Mouse (Mus musculus): Measurements from ENCODE around the gene Cacna1c. TPM values are rescaled to one million over a fixed set of nuclear protein-coding genes. Genes with fewer than 3 reads are reported as not detected.

Cacna1c gene
- polyA plus RNA-seq, 1 experiment from 2014 or later, result 5.2 TPM

DNA sequence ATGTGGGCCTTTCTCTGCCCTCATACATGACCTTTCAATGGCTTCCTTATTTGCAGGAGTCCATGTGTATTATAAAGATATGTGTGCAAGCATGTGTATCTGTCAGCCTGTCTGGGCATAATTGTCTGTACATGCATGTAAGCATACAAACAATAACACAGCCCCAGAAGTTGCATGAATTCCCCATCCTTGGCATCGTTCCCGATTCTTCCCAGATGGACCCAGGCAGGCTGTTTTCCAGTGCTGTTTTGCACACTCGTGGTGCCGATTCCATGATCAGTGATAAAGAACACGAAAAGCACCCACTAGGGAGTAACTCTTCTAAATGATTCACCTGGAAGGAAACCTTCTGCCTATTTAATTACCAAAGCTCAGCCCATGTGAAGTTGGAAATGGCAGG, 156.9 kb downstream of the Cacna1c start:
- Histone ChIP-seq H3K27ac (no peak overlapping the region), H3K4me3 (replicated peaks) (no peak overlapping the region), H3K9me3 (0 out of 2 replicates have a peak, but pooled peaks cover 3% of the 10 kb centered on the region), H3K27me3 (no peaks in the 10 kb centered on the region), H3K36me3 (no peaks in the 10 kb centered on the region), H3K4me1 (replicated peaks) (peaks cover 6% of the 10 kb centered on the region; the same call in 1 of the 2 replicates), H3K9ac (replicated peaks) (no peak overlapping the region), H3K4me2 (replicated peaks) (no peak overlapping the region)
- 92% methylated on average over 5 of the region's 5 CpGs for WGBS
- no peak for ATAC-seq

DNA sequence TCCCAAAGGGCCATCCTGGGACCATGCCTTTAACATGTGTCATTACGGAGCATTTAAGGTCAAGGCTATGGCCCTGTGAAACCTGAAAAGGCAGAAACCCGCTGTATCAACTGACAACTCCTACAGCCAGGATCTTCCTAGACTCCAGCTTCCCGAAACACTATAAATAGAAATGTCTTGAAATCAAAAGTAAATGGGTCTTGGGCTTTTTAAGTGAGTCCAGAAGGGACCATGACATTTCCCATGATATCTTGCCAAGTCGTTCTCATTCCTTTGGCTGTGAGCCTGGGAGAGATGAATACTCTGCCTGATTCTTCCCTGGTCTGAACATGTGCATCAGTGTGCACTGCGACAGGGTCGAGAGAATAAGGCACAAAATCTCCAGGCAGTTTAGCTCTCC, 158.4 kb downstream of the Cacna1c start:
- H3K4me3 ChIP-seq (replicated peaks), result no peak overlapping the region
- H3K27me3 ChIP-seq, result no peaks in the 10 kb centered on the region
- no peak overlapping the region for H3K9ac ChIP-seq (replicated peaks)
- 84% methylated on average over 6 of the region's 6 CpGs for WGBS
- ATAC-seq, result no peak
- no peak overlapping the region for H3K27ac ChIP-seq
- no peak overlapping the region for H3K4me2 ChIP-seq (replicated peaks)
- H3K9me3 ChIP-seq, result 0 out of 2 replicates have a peak, but pooled peaks cover 3% of the 10 kb centered on the region
- no peaks in the 10 kb centered on the region for H3K36me3 ChIP-seq
- peaks cover 6% of the 10 kb centered on the region; the same call in 1 of the 2 replicates for H3K4me1 ChIP-seq (replicated peaks)

DNA sequence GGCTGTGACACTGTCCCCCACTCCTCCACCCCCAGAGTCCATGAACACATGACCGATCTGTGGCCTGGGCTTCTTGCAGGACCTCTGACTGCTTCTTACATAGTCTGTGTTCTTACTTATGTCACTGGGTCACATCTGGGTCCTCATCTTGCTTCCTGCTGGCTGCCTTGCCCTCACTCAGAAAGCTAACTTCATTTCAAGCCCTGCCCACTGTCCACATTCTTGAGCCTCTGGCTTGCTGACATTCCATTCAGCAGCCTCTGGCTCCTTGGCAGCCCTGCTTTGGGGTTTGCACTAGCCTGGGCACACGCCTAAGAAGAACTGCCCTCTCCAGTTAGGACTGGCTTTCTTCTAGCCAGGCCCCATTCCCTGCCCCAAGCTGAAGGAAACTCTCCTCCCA, 159.2 kb downstream of the Cacna1c start:
- ATAC-seq, result no peak

DNA sequence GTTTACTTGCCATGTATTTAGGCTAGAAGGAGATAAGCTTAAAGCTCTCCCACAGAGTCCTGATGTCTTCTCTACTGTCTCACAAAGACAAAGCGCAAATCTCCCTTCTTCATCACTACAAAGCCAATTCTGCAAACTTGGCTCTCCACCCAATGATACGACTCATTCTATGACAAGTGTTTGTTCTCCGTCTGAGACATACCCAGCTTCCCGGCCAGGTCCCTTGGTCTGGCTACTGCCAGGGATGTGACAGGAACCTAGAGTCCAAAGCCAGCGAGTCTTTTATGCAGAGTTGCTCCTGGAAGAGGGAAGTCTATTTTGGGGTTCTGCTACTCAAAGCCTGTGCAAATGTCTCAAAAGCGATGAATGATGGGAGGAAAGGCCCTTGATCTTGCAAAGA, 160.9 kb downstream of the Cacna1c start:
- Histone ChIP-seq H3K36me3 (no peaks in the 10 kb centered on the region), H3K27ac (no peak overlapping the region), H3K9me3 (0 out of 2 replicates have a peak, but pooled peaks cover 3% of the 10 kb centered on the region), H3K4me1 (replicated peaks) (no peaks in the 10 kb centered on the region), H3K27me3 (no peaks in the 10 kb centered on the region), H3K9ac (replicated peaks) (no peak overlapping the region), H3K4me3 (replicated peaks) (no peak overlapping the region), H3K4me2 (replicated peaks) (no peak overlapping the region)
- ATAC-seq, result no peak
- WGBS, result 90% methylated on average over 6 of the region's 6 CpGs

More for the DNA sequence above, 159.2 kb downstream of the Cacna1c start:
- Histone ChIP-seq H3K27me3 (no peaks in the 10 kb centered on the region), H3K9me3 (0 out of 2 replicates have a peak, but pooled peaks cover 3% of the 10 kb centered on the region), H3K36me3 (no peaks in the 10 kb centered on the region), H3K4me3 (replicated peaks) (no peak overlapping the region), H3K4me2 (replicated peaks) (no peak overlapping the region), H3K4me1 (replicated peaks) (peaks cover 6% of the 10 kb centered on the region; the same call in 1 of the 2 replicates), H3K9ac (replicated peaks) (no peak overlapping the region), H3K27ac (no peak overlapping the region)
- WGBS, result 82% methylated on average over 2 of the region's 2 CpGs

DNA sequence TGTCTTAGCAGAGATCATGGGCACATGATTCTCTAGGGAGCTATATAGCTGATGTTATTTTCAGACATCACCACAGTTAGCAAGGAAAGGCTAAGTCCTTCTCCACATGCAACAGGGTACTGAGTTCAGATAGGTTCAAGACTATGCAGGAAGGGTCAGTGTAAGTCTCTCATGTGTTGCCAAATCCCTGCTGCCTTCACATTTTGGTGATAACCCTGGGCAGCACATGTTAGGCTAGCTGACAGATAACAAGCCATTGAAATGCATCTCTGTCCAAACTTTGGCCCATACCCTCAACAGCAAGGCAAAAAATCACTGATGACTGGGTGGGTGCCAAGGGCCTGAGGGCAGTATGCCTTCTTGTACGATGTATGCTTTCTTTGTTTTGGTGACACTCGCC, 161.3 kb downstream of the Cacna1c start:
- 0 out of 2 replicates have a peak, but pooled peaks cover 3% of the 10 kb centered on the region for H3K9me3 ChIP-seq
- no peak overlapping the region for H3K4me3 ChIP-seq (replicated peaks)
- H3K27ac ChIP-seq, result no peak overlapping the region
- ATAC-seq, result no peak
- H3K4me2 ChIP-seq (replicated peaks), result no peak overlapping the region
- no peaks in the 10 kb centered on the region for H3K36me3 ChIP-seq
- H3K9ac ChIP-seq (replicated peaks), result no peak overlapping the region
- 92% methylated on average over 2 of the region's 2 CpGs for WGBS
- H3K27me3 ChIP-seq, result no peaks in the 10 kb centered on the region
- H3K4me1 ChIP-seq (replicated peaks), result no peaks in the 10 kb centered on the region

DNA sequence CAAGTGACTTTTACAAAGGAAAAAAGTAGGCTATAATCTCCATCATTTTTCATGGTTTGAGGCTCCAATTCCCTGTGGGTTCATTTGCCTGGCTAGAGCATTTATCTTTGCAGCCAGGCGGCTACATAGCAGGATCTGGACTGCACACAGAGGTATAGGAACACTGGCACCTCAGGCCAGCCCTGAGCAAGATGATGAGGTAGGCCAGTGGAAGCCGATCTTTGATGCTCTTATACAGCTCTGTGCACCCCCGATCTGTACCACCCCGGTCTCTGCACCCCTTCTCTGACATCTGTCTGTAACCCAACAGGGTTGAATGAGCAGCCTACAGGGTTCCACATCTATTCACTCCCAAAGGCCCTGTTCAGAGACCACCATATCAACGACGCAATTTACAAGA, 168.3 kb downstream of the Cacna1c start:
- Histone ChIP-seq H3K36me3 (no peaks in the 10 kb centered on the region), H3K27me3 (no peaks in the 10 kb centered on the region), H3K27ac (no peak overlapping the region; the same call in 1 of the 2 replicates), H3K4me1 (replicated peaks) (peaks cover 9% of the 10 kb centered on the region), H3K4me2 (replicated peaks) (no peak overlapping the region), H3K9ac (replicated peaks) (no peak overlapping the region), H3K4me3 (replicated peaks) (no peak overlapping the region), H3K9me3 (no peaks in the 10 kb centered on the region)
- ATAC-seq, result no peak; the same call in 1 of the 2 replicates
- WGBS, result 66% methylated on average over 6 of the region's 6 CpGs

DNA sequence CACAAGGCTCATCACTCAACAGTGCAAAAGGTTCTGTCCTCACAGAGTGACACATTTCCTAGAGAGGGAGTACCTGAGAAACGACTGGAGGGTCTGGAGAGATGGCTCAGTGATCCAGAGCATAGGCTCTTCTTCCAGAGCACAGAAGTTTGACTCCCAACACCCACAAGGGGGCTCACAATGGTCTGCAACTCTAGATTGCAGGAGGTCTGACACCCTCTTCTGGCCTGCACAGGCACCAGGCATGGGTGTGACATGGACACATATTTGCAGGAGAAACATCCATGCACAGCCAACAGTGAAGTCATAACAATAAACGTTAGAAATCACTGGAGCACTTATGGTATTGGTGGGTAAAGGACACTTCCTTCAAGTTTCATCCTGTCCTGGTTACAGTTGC, 173.4 kb downstream of the Cacna1c start:
- Histone ChIP-seq H3K9ac (replicated peaks) (no peak overlapping the region), H3K27ac (no peak overlapping the region), H3K4me1 (replicated peaks) (peaks cover 6% of the 10 kb centered on the region), H3K9me3 (no peaks in the 10 kb centered on the region), H3K4me2 (replicated peaks) (no peak overlapping the region), H3K4me3 (replicated peaks) (no peak overlapping the region), H3K27me3 (no peaks in the 10 kb centered on the region), H3K36me3 (no peaks in the 10 kb centered on the region)
- no peak for ATAC-seq
- WGBS, result 70% methylated on average over 2 of the region's 2 CpGs

DNA sequence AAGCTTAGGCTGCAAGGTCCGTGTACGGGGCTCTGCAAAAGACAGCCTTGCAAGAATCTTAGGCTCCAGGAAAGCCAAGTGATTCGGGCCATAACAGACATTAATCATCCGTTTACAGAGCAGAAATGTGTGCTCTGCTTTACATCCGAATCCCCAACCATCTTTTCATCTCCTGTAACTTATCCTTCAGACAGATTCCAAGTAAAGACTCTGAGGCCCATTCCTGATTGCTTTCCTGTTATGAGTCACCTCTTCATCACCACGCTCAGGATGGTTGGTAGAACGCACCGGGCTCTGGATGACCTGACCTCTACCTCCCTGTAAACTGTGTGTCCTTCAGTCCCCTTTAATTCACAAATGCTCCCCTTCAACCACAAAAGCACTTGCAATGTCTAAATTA, 175.0 kb downstream of the Cacna1c start:
- Histone ChIP-seq H3K4me2 (replicated peaks) (no peak overlapping the region), H3K9me3 (no peaks in the 10 kb centered on the region), H3K4me3 (replicated peaks) (no peak overlapping the region), H3K4me1 (replicated peaks) (peaks cover 7% of the 10 kb centered on the region; the same call in 1 of the 2 replicates), H3K27me3 (no peaks in the 10 kb centered on the region), H3K36me3 (no peaks in the 10 kb centered on the region), H3K27ac (no peak overlapping the region), H3K9ac (replicated peaks) (no peak overlapping the region)
- ATAC-seq, result no peak
- 89% methylated on average over 8 of the region's 8 CpGs for WGBS

DNA sequence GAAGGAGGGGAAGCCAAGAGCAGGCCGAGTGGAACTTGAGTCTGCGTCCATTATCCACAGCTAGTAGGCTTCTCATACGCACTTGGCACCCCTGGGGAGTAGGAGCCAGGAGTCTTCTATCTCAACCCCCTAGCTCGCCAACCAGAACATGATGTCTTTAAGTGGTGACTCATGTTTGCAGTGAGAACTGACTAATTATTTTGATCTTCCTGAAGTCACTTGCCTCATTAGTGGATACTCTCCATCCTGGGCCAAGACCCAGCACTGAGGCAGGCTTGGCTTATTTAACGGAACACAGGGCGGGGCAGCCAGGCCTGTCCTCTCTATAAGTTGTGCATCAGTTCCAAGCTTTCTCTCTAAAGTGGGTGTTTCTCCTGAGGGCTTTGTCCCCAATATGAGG, 177.3 kb downstream of the Cacna1c start:
- H3K27ac ChIP-seq, result no peak overlapping the region
- H3K9ac ChIP-seq (replicated peaks), result no peak overlapping the region
- H3K4me1 ChIP-seq (replicated peaks), result peaks cover 7% of the 10 kb centered on the region; the same call in 1 of the 2 replicates
- WGBS, result 87% methylated on average over 6 of the region's 6 CpGs
- no peak overlapping the region for H3K4me3 ChIP-seq (replicated peaks)
- ATAC-seq, result no peak
- no peaks in the 10 kb centered on the region for H3K9me3 ChIP-seq
- H3K36me3 ChIP-seq, result no peaks in the 10 kb centered on the region
- no peaks in the 10 kb centered on the region for H3K27me3 ChIP-seq
- H3K4me2 ChIP-seq (replicated peaks), result no peak overlapping the region

DNA sequence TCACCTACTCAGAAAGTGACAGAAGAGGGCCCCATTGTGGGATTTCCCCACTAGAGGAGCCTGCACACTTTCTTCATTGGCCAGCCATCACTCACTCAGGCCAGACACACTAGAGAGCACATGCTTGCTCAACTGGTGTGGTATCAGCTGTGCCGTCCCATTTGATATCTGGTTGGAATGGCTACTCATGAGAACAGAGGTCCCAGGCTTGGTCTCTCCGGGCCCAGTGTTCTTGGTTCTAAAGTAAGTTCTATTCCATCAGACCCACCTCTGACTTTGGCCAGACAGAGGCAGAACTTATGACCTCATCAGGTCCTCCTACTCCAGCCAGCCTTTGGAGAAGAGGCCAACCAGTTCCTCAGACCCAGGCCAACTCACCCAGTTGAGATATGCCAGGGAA, 178.0 kb downstream of the Cacna1c start:
- Histone ChIP-seq H3K27me3 (no peaks in the 10 kb centered on the region), H3K4me2 (replicated peaks) (no peak overlapping the region), H3K36me3 (no peaks in the 10 kb centered on the region), H3K4me1 (replicated peaks) (peaks cover 7% of the 10 kb centered on the region; the same call in 1 of the 2 replicates), H3K9me3 (no peaks in the 10 kb centered on the region), H3K27ac (no peak overlapping the region), H3K9ac (replicated peaks) (no peak overlapping the region), H3K4me3 (replicated peaks) (no peak overlapping the region)
- no peak for ATAC-seq
- 94% methylated on average over 2 of the region's 2 CpGs for WGBS

DNA sequence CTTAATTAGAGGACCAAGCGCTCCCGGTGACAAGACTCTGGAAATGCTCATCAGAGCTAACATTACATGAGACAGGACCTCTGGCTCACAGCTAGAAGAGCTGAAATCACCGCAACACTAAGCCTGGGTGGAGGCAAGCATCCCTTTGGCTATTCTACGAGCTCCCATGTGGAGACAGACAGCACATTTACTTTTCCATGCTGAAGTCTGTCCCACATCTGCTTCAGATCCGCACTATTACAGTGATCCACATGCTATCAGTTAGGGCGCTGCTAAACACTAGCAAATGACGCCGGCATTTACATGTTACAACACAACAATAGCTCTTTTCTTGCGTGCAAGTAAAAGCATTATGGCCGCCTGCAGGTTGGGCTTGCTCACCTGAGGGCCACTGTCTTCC, 178.7 kb downstream of the Cacna1c start:
- no peak overlapping the region for H3K4me3 ChIP-seq (replicated peaks)
- H3K9me3 ChIP-seq, result no peaks in the 10 kb centered on the region
- H3K36me3 ChIP-seq, result no peaks in the 10 kb centered on the region
- ATAC-seq, result no peak
- H3K27me3 ChIP-seq, result no peaks in the 10 kb centered on the region
- no peak overlapping the region for H3K4me2 ChIP-seq (replicated peaks)
- H3K4me1 ChIP-seq (replicated peaks), result peaks cover 7% of the 10 kb centered on the region; the same call in 1 of the 2 replicates
- H3K27ac ChIP-seq, result no peak overlapping the region
- WGBS, result 88% methylated on average over 10 of the region's 10 CpGs
- no peak overlapping the region for H3K9ac ChIP-seq (replicated peaks)

DNA sequence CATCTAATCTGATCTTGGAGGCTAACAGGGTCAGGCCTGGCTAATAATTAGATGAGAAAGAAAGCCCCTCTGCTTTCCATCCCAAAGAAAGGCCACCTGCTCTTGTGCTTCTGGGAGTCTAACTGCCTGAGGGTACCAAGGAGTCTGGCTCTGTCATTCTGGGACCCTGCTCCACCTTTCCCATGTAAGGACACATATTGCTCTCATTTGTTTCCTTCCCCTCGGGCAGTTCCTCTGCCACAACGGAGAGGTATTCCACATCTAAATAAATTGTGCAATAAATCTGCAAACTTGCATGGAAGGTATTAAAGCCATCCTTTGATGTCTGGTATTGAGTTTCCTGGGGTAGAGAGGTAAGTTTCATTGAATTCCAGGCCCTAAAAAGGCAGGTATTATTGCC, 180.9 kb downstream of the Cacna1c start:
- 59% methylated on average over 2 of the region's 2 CpGs for WGBS
- peaks cover 7% of the 10 kb centered on the region; the same call in 1 of the 2 replicates for H3K4me1 ChIP-seq (replicated peaks)
- H3K4me2 ChIP-seq (replicated peaks), result no peak overlapping the region
- no peak for ATAC-seq
- no peak overlapping the region for H3K9ac ChIP-seq (replicated peaks)
- no peak overlapping the region for H3K27ac ChIP-seq
- H3K9me3 ChIP-seq, result no peaks in the 10 kb centered on the region
- no peak overlapping the region for H3K4me3 ChIP-seq (replicated peaks)
- H3K36me3 ChIP-seq, result no peaks in the 10 kb centered on the region
- no peaks in the 10 kb centered on the region for H3K27me3 ChIP-seq

Measured in midbrain, embryonic 13.5 days (tissue).